Mouse (Mus musculus) hindbrain, embryonic 13.5 days (tissue): ENCODE measurements around the gene Dot1l. TPM values are rescaled to one million over a fixed set of nuclear protein-coding genes. Genes with fewer than 3 reads are reported as not detected.
"Not testable (repeated sequence)": the region's sequence is repeated elsewhere in the genome, so short reads cannot be mapped to it uniquely, and the experiment has no call there.

Experiments used
- ATAC-seq: fragments of 200-750 bp; cut with Nextera tagmentation; 2 replicates; pipeline ENCODE4 v1.8.0; 2017; ENCODE audit warnings: moderate TSS enrichment; ENCODE audit not compliant: low FRiP score
- H3K27ac ChIP-seq: fragments of 300-500 bp; sonication (generic); 2 replicates; pipeline ENCODE4 v1.5.1; 2015; ENCODE audit warnings: inconsistent platforms, mild to moderate bottlenecking, moderate library complexity
- H3K27me3 ChIP-seq: fragments of 300-500 bp; sonication (generic); 2 replicates; pipeline ENCODE4 v1.6.1; 2015; ENCODE audit warnings: mild to moderate bottlenecking, inconsistent platforms
- H3K36me3 ChIP-seq: fragments of 300-500 bp; sonication (generic); 2 replicates; pipeline ENCODE4 v1.6.1; 2015; ENCODE audit warnings: mild to moderate bottlenecking, inconsistent platforms
- H3K4me1 ChIP-seq: fragments of 300-500 bp; sonication (generic); replicated peaks from 2 replicates; pipeline ENCODE4 v1.6.1; 2015; ENCODE audit warnings: inconsistent platforms
- H3K4me2 ChIP-seq: fragments of 300-500 bp; sonication (generic); 2 replicates; pipeline ENCODE4 v1.6.1; 2015; ENCODE audit warnings: inconsistent platforms, mild to moderate bottlenecking, moderate library complexity
- H3K4me3 ChIP-seq: fragments of 300-500 bp; sonication (generic); 2 replicates; pipeline ENCODE4 v1.5.1; 2015; ENCODE audit warnings: mild to moderate bottlenecking, inconsistent platforms
- H3K9ac ChIP-seq: fragments of 300-500 bp; sonication (generic); 2 replicates; pipeline ENCODE4 v1.6.1; 2015; ENCODE audit warnings: mild to moderate bottlenecking, inconsistent platforms
- H3K9me3 ChIP-seq: fragments of 300-500 bp; sonication (generic); 2 replicates; pipeline ENCODE4 v1.6.1; 2016; ENCODE audit warnings: inconsistent platforms
- WGBS: fragments of 180-500 bp; shearing (Covaris S2); methylation state at CpG from one replicate; pipeline ENCODE4 v1.1.7; 2015; 5-methylcytosine and 5-hydroxymethylcytosine counted together
- polyA plus RNA-seq: library from polyadenylated mRNA; unstranded; fragments of >200 nt; fragmentation: Nextera tagmentation; extraction: Ambion mirVana; gene quantifications from 2 replicates; pipeline ENCODE4 v1.2.1, GENCODE M21; 2015

Dot1l gene
- polyA plus RNA-seq, 1 experiment from 2014 or later: 19.4 TPM

DNA sequence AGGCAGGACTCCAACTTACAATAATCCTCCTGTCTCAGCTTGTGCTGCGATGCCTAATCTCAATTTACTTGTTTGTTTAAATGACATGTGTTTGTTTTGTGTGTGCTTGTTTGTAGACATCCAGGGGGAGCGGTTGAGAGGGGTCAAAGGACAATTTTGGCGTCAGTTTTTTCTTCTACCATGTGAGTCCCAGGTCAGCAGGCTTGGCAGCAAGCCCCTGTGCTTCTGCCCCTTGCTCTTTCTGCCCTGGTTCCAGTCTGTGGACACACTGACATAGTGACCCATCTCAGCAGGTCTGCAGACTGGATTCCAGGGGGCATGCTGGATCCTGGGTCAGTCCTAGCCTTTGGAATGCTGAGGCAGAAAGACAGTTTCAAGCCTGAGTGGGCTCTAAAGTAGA lies 64.4 kb downstream of the Dot1l start:
- Histone ChIP-seq H3K9ac (0 out of 2 replicates have a peak overlapping the region, but pooled peaks have one; percentile 6), H3K4me1 (no peaks in the 10 kb centered on the region), H3K9me3 (no peaks in the 10 kb centered on the region), H3K27ac (no peak overlapping the region), H3K27me3 (peaks cover 4% of the 10 kb centered on the region; the same call in 1 of the 2 replicates), H3K4me2 (no peak overlapping the region), H3K36me3 (no peaks in the 10 kb centered on the region), H3K4me3 (no peak overlapping the region)
- no peak for ATAC-seq
- 43% methylated on average over 3 of the region's 3 CpGs for WGBS

GRCm38 (mm10) chr10:80821991-80822390 lies 67.0 kb downstream of the Dot1l start:
- Histone ChIP-seq H3K27me3 (peaks cover 4% of the 10 kb centered on the region; the same call in 1 of the 2 replicates), H3K9ac (no peak overlapping the region), H3K9me3 (no peaks in the 10 kb centered on the region), H3K4me1 (no peaks in the 10 kb centered on the region), H3K4me3 (no peak overlapping the region), H3K27ac (no peak overlapping the region), H3K4me2 (no peak overlapping the region), H3K36me3 (no peaks in the 10 kb centered on the region)
- no peak for ATAC-seq
- 44% methylated on average over 2 of the region's 2 CpGs for WGBS

- no peak overlapping the region for H3K9ac ChIP-seq
- H3K9me3 ChIP-seq: no peaks in the 10 kb centered on the region
- peaks cover 4% of the 10 kb centered on the region; the same call in 1 of the 2 replicates for H3K27me3 ChIP-seq
- no peak for ATAC-seq
- H3K4me2 ChIP-seq: no peak overlapping the region
- peaks cover 3% of the 10 kb centered on the region for H3K4me1 ChIP-seq
- H3K4me3 ChIP-seq: no peak overlapping the region
- WGBS: 92% methylated on average over 5 of the region's 5 CpGs
- H3K27ac ChIP-seq: no peak overlapping the region
- no peaks in the 10 kb centered on the region for H3K36me3 ChIP-seq
Observed at GRCm38 (mm10) chr10:80822528-80822927, 67.5 kb downstream of the Dot1l start.

DNA sequence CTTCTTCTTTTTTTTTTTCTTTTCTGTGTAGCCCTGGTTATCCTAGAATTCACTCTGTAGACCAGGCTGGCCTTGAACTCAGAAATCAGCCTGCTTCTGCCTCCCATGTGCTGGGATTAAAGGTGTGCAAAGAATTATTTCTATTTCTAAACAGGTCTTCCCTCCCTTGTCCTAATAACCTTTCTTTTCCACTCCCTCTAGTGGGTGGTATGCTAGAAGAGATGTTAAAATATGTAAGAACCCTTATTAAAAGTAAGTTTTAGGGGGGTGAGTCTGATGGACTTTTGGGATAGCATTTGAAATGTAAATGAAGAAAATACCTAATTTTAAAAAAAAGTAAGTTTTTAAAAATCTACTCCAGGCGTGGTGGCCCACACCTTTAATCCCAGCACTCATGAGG lies 68.3 kb downstream of the Dot1l start:
- Histone ChIP-seq H3K9me3 (no peaks in the 10 kb centered on the region), H3K4me1 (peaks cover 11% of the 10 kb centered on the region), H3K9ac (no peak overlapping the region), H3K27ac (no peak overlapping the region), H3K27me3 (peaks cover 4% of the 10 kb centered on the region; the same call in 1 of the 2 replicates), H3K4me2 (no peak overlapping the region), H3K36me3 (peaks cover under 1% of the 10 kb centered on the region; the same call in 1 of the 2 replicates), H3K4me3 (no peak overlapping the region)
- ATAC-seq: no peak
- 97% methylated on average over 1 of the region's 1 CpGs for WGBS

- H3K4me3 ChIP-seq: no peak overlapping the region
- no peak for ATAC-seq
- H3K4me2 ChIP-seq: no peak overlapping the region
- H3K27me3 ChIP-seq: peaks cover 4% of the 10 kb centered on the region; the same call in 1 of the 2 replicates
- H3K27ac ChIP-seq: peak overlapping the region; percentile 12; the same call in 1 of the 2 replicates
- 70% methylated on average over 8 of the region's 8 CpGs for WGBS
- peaks cover 5% of the 10 kb centered on the region for H3K36me3 ChIP-seq
- no peaks in the 10 kb centered on the region for H3K9me3 ChIP-seq
- no peak overlapping the region for H3K9ac ChIP-seq
- peaks cover 15% of the 10 kb centered on the region for H3K4me1 ChIP-seq
Observed at GRCm38 (mm10) chr10:80823847-80824643, 69.0 kb downstream of the Dot1l start.

GRCm38 (mm10) chr10:80824827-80825226 lies 69.8 kb downstream of the Dot1l start:
- H3K4me3 ChIP-seq: no peak overlapping the region
- no peaks in the 10 kb centered on the region for H3K9me3 ChIP-seq
- no peak overlapping the region for H3K4me2 ChIP-seq
- H3K27ac ChIP-seq: 0 out of 2 replicates have a peak overlapping the region, but pooled peaks have one; percentile 12
- 82% methylated on average over 2 of the region's 2 CpGs for WGBS
- H3K9ac ChIP-seq: no peak overlapping the region
- H3K27me3 ChIP-seq: no peaks in the 10 kb centered on the region
- ATAC-seq: no peak
- peaks cover 13% of the 10 kb centered on the region for H3K36me3 ChIP-seq
- peaks cover 22% of the 10 kb centered on the region for H3K4me1 ChIP-seq

DNA sequence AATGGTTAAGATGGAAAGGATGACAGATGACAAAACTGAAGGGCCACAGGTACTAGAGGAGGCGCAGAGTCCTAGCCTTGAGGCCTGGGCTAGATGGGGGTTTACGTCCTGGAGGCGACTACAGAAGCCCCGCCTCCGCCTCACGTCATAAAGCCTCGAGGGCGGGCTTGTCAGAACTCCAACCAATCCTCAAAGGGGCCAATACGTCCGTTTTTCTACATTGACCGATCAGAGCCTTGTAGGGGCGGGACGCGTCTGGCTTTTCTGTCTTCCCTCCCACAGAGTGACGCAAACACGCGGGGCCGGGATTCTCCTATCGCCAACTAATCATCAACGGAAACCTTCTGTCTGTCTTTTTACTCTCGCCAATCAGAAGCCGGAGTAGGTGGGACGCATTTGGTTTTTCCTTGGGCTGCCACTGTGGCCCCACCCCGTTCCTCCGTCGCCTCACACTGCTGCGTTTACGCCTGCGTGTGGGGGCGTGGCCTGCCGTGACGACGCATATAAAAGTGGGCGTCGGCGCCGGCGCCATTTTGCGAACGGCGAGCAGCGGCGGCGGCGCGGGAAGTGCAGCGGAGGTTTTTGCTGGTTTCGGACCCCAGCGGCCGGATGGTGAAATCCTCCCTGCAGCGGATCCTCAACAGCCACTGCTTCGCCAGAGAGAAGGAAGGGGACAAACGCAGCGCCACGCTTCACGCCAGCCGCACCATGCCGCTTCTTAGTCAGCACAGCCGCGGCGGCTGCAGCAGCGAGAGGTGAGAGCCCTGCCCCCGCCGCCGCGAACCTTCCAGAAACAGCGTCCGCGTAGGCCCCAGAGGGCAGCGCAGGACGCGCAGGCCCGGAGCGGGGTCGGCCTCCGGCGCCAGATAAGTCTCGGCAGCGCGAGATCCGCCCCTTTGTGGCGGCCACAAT lies 71.4 kb downstream of the Dot1l start, which contains the start of gene Oaz1:
Oaz1 (plus strand) TSS at position 506 of the 912 bp plus-strand sequence.
- peak within 1 kb of the TSS; percentile 96 for H3K27ac ChIP-seq
- peaks cover 34% of the 10 kb centered on the region for H3K4me1 ChIP-seq
- peak within 1 kb of the TSS; percentile 92 for H3K9ac ChIP-seq
- H3K4me3 ChIP-seq: peak within 1 kb of the TSS; percentile 80
- peaks cover 28% of the 10 kb centered on the region for H3K36me3 ChIP-seq
- under 1% methylated on average over 82 of the region's 82 CpGs for WGBS
- H3K27me3 ChIP-seq: no peaks in the 10 kb centered on the region
- ATAC-seq: peak; percentile 98
- H3K4me2 ChIP-seq: peak within 1 kb of the TSS; percentile 100
- H3K9me3 ChIP-seq: no peaks in the 10 kb centered on the region

DNA sequence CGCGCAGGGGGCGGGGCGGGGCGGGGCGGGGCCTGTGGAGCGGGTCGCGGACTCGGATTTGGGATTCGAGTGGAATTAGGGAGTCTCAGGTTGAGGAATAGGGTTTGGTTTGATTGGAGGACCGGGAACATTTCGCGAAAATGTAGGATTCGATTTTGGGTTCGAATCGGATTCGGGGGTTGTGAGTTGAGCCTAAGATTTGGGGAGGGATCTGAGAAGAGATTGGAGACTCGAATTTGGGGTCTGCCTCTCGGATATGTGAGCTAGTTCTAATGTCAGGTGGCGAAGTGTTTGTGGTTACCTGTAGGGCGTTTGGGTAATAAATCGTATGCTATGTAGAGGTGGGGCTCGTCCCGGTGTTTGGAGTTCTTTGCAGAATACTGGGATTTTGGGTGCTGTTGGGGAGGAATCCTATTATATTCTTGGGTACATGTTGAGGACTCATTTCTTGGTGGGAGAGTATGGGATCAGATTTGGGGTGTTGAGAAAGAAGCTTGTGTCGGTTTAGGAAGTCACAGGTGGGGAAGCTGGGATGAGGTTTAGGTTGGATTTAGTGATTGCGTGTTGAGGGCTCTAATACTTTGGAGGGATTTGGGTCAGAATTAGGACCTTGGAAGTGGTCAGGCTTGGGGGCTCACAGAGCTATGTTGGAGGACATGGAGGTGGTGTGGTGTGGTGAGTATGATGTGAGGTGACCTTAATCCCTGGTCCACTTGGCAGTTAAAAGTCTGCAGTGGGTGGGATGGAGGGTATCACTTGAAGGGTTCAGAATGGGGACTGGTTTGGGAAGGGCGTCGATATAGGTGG lies 72.3 kb downstream of the Dot1l start:
- 9% methylated on average over 29 of the region's 29 CpGs for WGBS
- peak overlapping the region; percentile 96 for H3K27ac ChIP-seq
- peak overlapping the region; percentile 100 for H3K4me2 ChIP-seq
- H3K36me3 ChIP-seq: peaks cover 30% of the 10 kb centered on the region
- H3K4me3 ChIP-seq: peak overlapping the region; percentile 80
- ATAC-seq: no peak
- H3K9me3 ChIP-seq: no peaks in the 10 kb centered on the region
- peak overlapping the region; percentile 92 for H3K9ac ChIP-seq
- peaks cover 34% of the 10 kb centered on the region for H3K4me1 ChIP-seq
- no peaks in the 10 kb centered on the region for H3K27me3 ChIP-seq

DNA sequence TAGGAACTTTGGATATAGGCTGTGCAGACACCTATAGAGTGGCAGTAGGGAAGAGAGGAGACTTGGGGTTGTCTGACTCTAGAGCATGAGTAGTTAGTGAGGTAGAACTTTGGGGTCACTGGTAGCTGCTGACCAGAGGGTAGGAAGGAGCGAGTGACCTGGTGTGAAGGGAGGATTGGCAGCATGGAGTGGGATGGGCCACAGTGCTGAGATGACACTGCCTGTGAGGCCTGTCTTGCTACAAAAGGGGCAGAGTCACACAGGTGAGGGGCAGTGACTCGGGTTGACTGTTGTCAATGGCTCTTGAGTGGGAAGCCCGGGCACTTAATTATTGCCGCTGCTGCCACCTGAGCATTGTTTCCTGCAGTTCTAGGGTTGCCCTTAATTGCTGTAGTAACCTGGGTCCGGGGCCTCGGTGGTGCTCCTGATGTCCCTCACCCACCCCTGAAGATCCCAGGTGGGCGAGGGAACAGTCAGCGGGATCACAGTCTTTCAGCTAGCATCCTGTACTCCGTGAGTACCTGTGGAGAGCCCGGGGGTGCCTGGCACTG lies 72.9 kb downstream of the Dot1l start:
- peaks cover 32% of the 10 kb centered on the region for H3K36me3 ChIP-seq
- H3K4me3 ChIP-seq: peak overlapping the region; percentile 80
- peaks cover 1% of the 10 kb centered on the region for H3K27me3 ChIP-seq
- H3K4me1 ChIP-seq: peaks cover 40% of the 10 kb centered on the region
- ATAC-seq: no peak
- peak overlapping the region; percentile 100 for H3K4me2 ChIP-seq
- no peak overlapping the region for H3K27ac ChIP-seq
- peak overlapping the region; percentile 92 for H3K9ac ChIP-seq
- no peaks in the 10 kb centered on the region for H3K9me3 ChIP-seq
- 80% methylated on average over 10 of the region's 10 CpGs for WGBS

GRCm38 (mm10) chr10:80828587-80828986 lies 73.6 kb downstream of the Dot1l start:
- H3K4me3 ChIP-seq: peak overlapping the region; percentile 80
- not testable (repeated sequence) for ATAC-seq

More at GRCm38 (mm10) chr10:80828587-80828986, 73.6 kb downstream of the Dot1l start:
- H3K27ac ChIP-seq, H3K9me3 ChIP-seq, H3K27me3 ChIP-seq: not testable (repeated sequence)
- Histone ChIP-seq H3K9ac (peak overlapping the region; percentile 92; the same call in 1 of the 2 replicates), H3K4me1 (peaks cover 40% of the 10 kb centered on the region), H3K4me2 (peak overlapping the region; percentile 100), H3K36me3 (peaks cover 32% of the 10 kb centered on the region)
- WGBS: 86% methylated on average over 9 of the region's 9 CpGs
